Mouse (Mus musculus) kidney, adult 10 weeks (tissue): Measurements from ENCODE around the gene Ugt2b34. TPM values are rescaled to one million over a fixed set of nuclear protein-coding genes. Genes with fewer than 3 reads are reported as not detected.

Experiments used
- polyA plus RNA-seq: library from polyadenylated mRNA; stranded (reverse); fragments of 350-450 nt; fragmentation: Illumina TruSeq; extraction: RNeasy Lipid Tissue Mini Kit (QIAGEN cat#74804); gene quantifications from one replicate; pipeline ENCODE4 v1.2.3, GENCODE M21; 2014; ENCODE audit warnings: low read depth, low replicate concordance

The Ugt2b34 gene
- polyA plus RNA-seq, result 240 TPM

GRCm38 (mm10) chr5:86906758-86907157 lies at the start of gene Ugt2b34:
TSS of gene Ugt2b34 (minus strand) at chr5:86906937.

GRCm38 (mm10) chr5:86926426-86926825 lies 19.7 kb upstream of the Ugt2b34 start, which contains the start of gene Ugt2b1:
TSS of gene Ugt2b1 (minus strand) at chr5:86926530.

Other genes starting within 250 kb of the Ugt2b34 start
- gene Tmprss11b, start 230.6 kb downstream of the Ugt2b34 start, polyA plus RNA-seq, result not detected
- not detected for gene Tmprss11e, start 161.1 kb downstream of the Ugt2b34 start, polyA plus RNA-seq
- gene Ythdc1, start 102.7 kb downstream of the Ugt2b34 start, polyA plus RNA-seq, result 138 TPM
- 0.32 TPM for gene Ugt2b1, start 19.6 kb upstream of the Ugt2b34 start, polyA plus RNA-seq
- 0.40 TPM for gene Ugt2b35, start 93.9 kb upstream of the Ugt2b34 start, polyA plus RNA-seq
- gene Ugt2b36, start 185.6 kb upstream of the Ugt2b34 start, polyA plus RNA-seq, result 0.24 TPM
- 3.8 TPM for gene Ugt2b5, start 233.4 kb upstream of the Ugt2b34 start, polyA plus RNA-seq